Comparison of ENCODE assay signal across 13 mouse cellular contexts in genomic region chr4:141609538-141609937, GRCm38 (mm10). TPM values are rescaled to one million over a fixed set of nuclear protein-coding genes. Genes with fewer than 3 reads are reported as not detected.
DNase-seq lines count a peak whose midpoint lies in the region; ATAC-seq and TF ChIP-seq lines count a peak whose summit lies in the region.
"Had no signal": no experiment of that assay in that cellular context is flagged by ENCODE, and none has a peak within 500 bp of the region (broad histone marks: within the 10 kb centered on the region; RNA-seq: fewer than 3 reads in every experiment).

No protein-coding gene starts in this region.

- TF ChIP-seq CTCF in heart, postnatal 0 days (IDR thresholded peaks at IDR 0.05; ENCODE audit: low read depth): no peak

- H3K9ac ChIP-seq in heart, postnatal 0 days (replicated peaks; ENCODE audit: low read depth, low read length): no peak overlapping the region

- H3K9me3 ChIP-seq in heart, embryonic 10.5 days: no peaks in the 10 kb centered on the region
- H3K9me3 ChIP-seq in heart, postnatal 0 days (replicated peaks; ENCODE audit: control insufficient read depth, low read length): no peaks in the 10 kb centered on the region
- no peaks in the 10 kb centered on the region for H3K9me3 ChIP-seq in forebrain, embryonic 10.5 days

- 60% methylated on average over 6 of the region's 6 CpGs for WGBS in heart, embryonic 10.5 days
- WGBS in heart, postnatal 0 days: 63% methylated on average over 6 of the region's 6 CpGs
- WGBS in forebrain, embryonic 10.5 days: 90% methylated on average over 6 of the region's 6 CpGs

- no peak overlapping the region for H3K4me2 ChIP-seq in heart, postnatal 0 days (ENCODE audit: low read depth, low read length)

- no peak overlapping the region for H3K27ac ChIP-seq in heart, embryonic 10.5 days
- 0 out of 2 replicates have a peak overlapping the region, but pooled peaks have one; percentile 4 for H3K27ac ChIP-seq in heart, postnatal 0 days (ENCODE audit: low read depth)
- H3K27ac ChIP-seq in forebrain, embryonic 10.5 days: no peak overlapping the region

- no peak overlapping the region for H3K4me3 ChIP-seq in heart, embryonic 10.5 days
- H3K4me3 ChIP-seq in heart, postnatal 0 days (ENCODE audit: low read depth, low read length): no peak overlapping the region
- no peak overlapping the region for H3K4me3 ChIP-seq in forebrain, embryonic 10.5 days

- DNase-seq in heart, adult 11 months: peak; percentile 98
- no peak for DNase-seq in heart, embryonic 10.5 days (ENCODE audit: low spot score)
- DNase-seq in adipocyte (ENCODE audit: low spot score): peak; percentile 12
- peak; percentile 37 for DNase-seq in heart, postnatal 0 days (ENCODE audit: low spot score)
- peak; percentile 65 for DNase-seq in lung, postnatal 10 days
- DNase-seq in urinary bladder, postnatal 36 days (ENCODE audit: low spot score in 2 of 2): no peak
- no peak for DNase-seq in forebrain, embryonic 10.5 days (ENCODE audit: extremely low spot score, low spot score)
- no peak for DNase-seq in frontal cortex, postnatal 14 days (ENCODE audit: low spot score in 2 of 2)
- DNase-seq: adrenal gland, adult 2 months; B cell, adult 2 months; cerebellum, postnatal 14 days had no signal

- H3K27me3 ChIP-seq in heart, embryonic 10.5 days (ENCODE audit: insufficient read depth, poor library complexity, severe bottlenecking): no peaks in the 10 kb centered on the region
- no peaks in the 10 kb centered on the region for H3K27me3 ChIP-seq in heart, postnatal 0 days (ENCODE audit: control insufficient read depth, insufficient read depth, low read length)
- H3K27me3 ChIP-seq in forebrain, embryonic 10.5 days (ENCODE audit: poor library complexity, severe bottlenecking): no peaks in the 10 kb centered on the region

- peaks cover 14% of the 10 kb centered on the region for H3K4me1 ChIP-seq in heart, embryonic 10.5 days
- H3K4me1 ChIP-seq in heart, postnatal 0 days (ENCODE audit: control insufficient read depth, insufficient read depth): peaks cover 2% of the 10 kb centered on the region
- peaks cover 9% of the 10 kb centered on the region; the same call in 1 of the 2 replicates for H3K4me1 ChIP-seq in forebrain, embryonic 10.5 days

- no peaks in the 10 kb centered on the region for H3K36me3 ChIP-seq in heart, embryonic 10.5 days
- no peaks in the 10 kb centered on the region for H3K36me3 ChIP-seq in heart, postnatal 0 days (replicated peaks; ENCODE audit: control insufficient read depth, insufficient read depth, low read length)
- no peaks in the 10 kb centered on the region for H3K36me3 ChIP-seq in forebrain, embryonic 10.5 days (replicated peaks)

- no peak for TF ChIP-seq EP300 in heart, postnatal 0 days (IDR thresholded peaks at IDR 0.05; ENCODE audit: low read depth)

- peak; percentile 36; the same call in 1 of the 2 replicates for ATAC-seq in heart, postnatal 0 days (ENCODE audit: insufficient read depth, low read depth)

RNA-seq across cellular contexts. Expression of gene Fblim1, which starts 3.6 kb away (rescaled TPM):
- 61.9 and 62.7 TPM in 2 replicates for polyA plus RNA-seq in heart, embryonic 10.5 days (2016; fragmentation: Nextera tagmentation; extraction: Ambion mirVana)
- total RNA-seq in heart, postnatal 0 days (2014; rRNA removed; ENCODE audit: low replicate concordance): 48.3 and 61.5 TPM in 2 replicates
- 47.1 and 57.5 TPM in 2 replicates for polyA plus RNA-seq in heart, postnatal 0 days (2015; fragmentation: Nextera tagmentation; extraction: Ambion mirVana)
- polyA plus RNA-seq in forebrain, embryonic 10.5 days (2016; fragmentation: Nextera tagmentation; extraction: Ambion mirVana): 23.2 and 30.1 TPM in 2 replicates
- total RNA-seq: megakaryocyte-erythroid progenitor cell, adult 5-6 weeks; MEL had no signal

RNA-seq across cellular contexts. Expression of gene Tmem82, which starts 8.9 kb away (rescaled TPM):
- polyA plus RNA-seq in heart, embryonic 10.5 days (2016; fragmentation: Nextera tagmentation; extraction: Ambion mirVana): 0.96 and 2.4 TPM in 2 replicates
- total RNA-seq in heart, postnatal 0 days (2014; rRNA removed; ENCODE audit: low replicate concordance): 0.89 and 6.1 TPM in 2 replicates
- polyA plus RNA-seq in heart, postnatal 0 days (2015; fragmentation: Nextera tagmentation; extraction: Ambion mirVana): 6.8 and 7.3 TPM in 2 replicates
- 0.86 and 1.0 TPM in 2 replicates for polyA plus RNA-seq in forebrain, embryonic 10.5 days (2016; fragmentation: Nextera tagmentation; extraction: Ambion mirVana)
- total RNA-seq: MEL had no signal

RNA-seq across cellular contexts. Expression of gene Slc25a34, which starts 14.1 kb away (rescaled TPM):
- polyA plus RNA-seq in heart, embryonic 10.5 days (2016; fragmentation: Nextera tagmentation; extraction: Ambion mirVana): 0.20 and 0.34 TPM in 2 replicates
- 12.8 and 56.2 TPM in 2 replicates for total RNA-seq in heart, postnatal 0 days (2014; rRNA removed; ENCODE audit: low replicate concordance)
- 17.9 and 20.6 TPM in 2 replicates for polyA plus RNA-seq in heart, postnatal 0 days (2015; fragmentation: Nextera tagmentation; extraction: Ambion mirVana)
- polyA plus RNA-seq in forebrain, embryonic 10.5 days (2016; fragmentation: Nextera tagmentation; extraction: Ambion mirVana): not detected in 2 replicates
- total RNA-seq: megakaryocyte-erythroid progenitor cell, adult 5-6 weeks; MEL had no signal

RNA-seq across cellular contexts. Expression of gene Plekhm2, which starts 55.2 kb away (rescaled TPM):
- polyA plus RNA-seq in heart, embryonic 10.5 days (2016; fragmentation: Nextera tagmentation; extraction: Ambion mirVana): 4.1 and 5.4 TPM in 2 replicates
- 43.3 and 52.9 TPM in 2 replicates for total RNA-seq in heart, postnatal 0 days (2014; rRNA removed; ENCODE audit: low replicate concordance)
- polyA plus RNA-seq in heart, postnatal 0 days (2015; fragmentation: Nextera tagmentation; extraction: Ambion mirVana): 5.6 and 7.0 TPM in 2 replicates
- 4.0 and 4.4 TPM in 2 replicates for polyA plus RNA-seq in forebrain, embryonic 10.5 days (2016; fragmentation: Nextera tagmentation; extraction: Ambion mirVana)

Comparison
In these comparisons a context has a peak if more than half of its experiments do, and no peak if none do; other contexts are left out.
1. DNase-seq: peak in heart, adult 11 months (single experiment), adipocyte (single experiment), heart, postnatal 0 days (single experiment) and lung, postnatal 10 days (single experiment); none in heart, embryonic 10.5 days (single experiment), urinary bladder, postnatal 36 days (0 of 2), forebrain, embryonic 10.5 days (single experiment) and frontal cortex, postnatal 14 days (0 of 2).
2. RNA of gene Slc25a34, which starts 14.1 kb away (polyA plus RNA-seq): 17.9 to 20.6 TPM in heart, postnatal 0 days; 0.20 to 0.34 TPM in heart, embryonic 10.5 days and not detected in forebrain, embryonic 10.5 days; every median in the first group is over 10 times any median in the second.